In genomic region chr2:152670983-152671641, GRCm38 (mm10) we compare ENCODE assay signal across 7 mouse cellular contexts. TPM values are rescaled to one million over a fixed set of nuclear protein-coding genes. Genes with fewer than 3 reads are reported as not detected.
DNase-seq lines count a peak whose midpoint lies in the region; ATAC-seq and TF ChIP-seq lines count a peak whose summit lies in the region.

No protein-coding gene starts in this region.

- peak overlapping the region; percentile 3; the same call in 1 of the 2 replicates for H3K4me3 ChIP-seq in testis, adult 2 months (ENCODE audit: control insufficient read depth, low read depth, low read length)
- H3K4me3 ChIP-seq in forebrain, embryonic 11.5 days (ENCODE audit: low read depth, low read length): peak overlapping the region; percentile 81
- peak overlapping the region; percentile 88 for H3K4me3 ChIP-seq in limb, embryonic 12.5 days (replicated peaks)
- peak overlapping the region; percentile 86 for H3K4me3 ChIP-seq in midbrain, embryonic 16.5 days (ENCODE audit: low read depth, low read length)

- no peak for TF ChIP-seq CTCF in testis, adult 2 months (IDR thresholded peaks at IDR 0.05; ENCODE audit: control insufficient read depth, insufficient read depth, insufficient replicate concordance, low read depth, low read length)

- peak overlapping the region; percentile 88 for H3K9ac ChIP-seq in forebrain, embryonic 11.5 days (ENCODE audit: low read length)
- H3K9ac ChIP-seq in limb, embryonic 12.5 days (replicated peaks): peak overlapping the region; percentile 95
- H3K9ac ChIP-seq in midbrain, embryonic 16.5 days (ENCODE audit: low read depth, low read length): peak overlapping the region; percentile 93

- no peaks in the 10 kb centered on the region for H3K36me3 ChIP-seq in testis, adult 2 months (ENCODE audit: control insufficient read depth, insufficient read depth, low read length)
- H3K36me3 ChIP-seq in forebrain, embryonic 11.5 days (ENCODE audit: control insufficient read depth, insufficient read depth, low read length): peaks cover 3% of the 10 kb centered on the region; the same call in 1 of the 2 replicates
- peaks cover 43% of the 10 kb centered on the region for H3K36me3 ChIP-seq in limb, embryonic 12.5 days
- peaks cover 7% of the 10 kb centered on the region for H3K36me3 ChIP-seq in midbrain, embryonic 16.5 days (ENCODE audit: control insufficient read depth, insufficient read depth, low read length)

- H3K4me2 ChIP-seq in forebrain, embryonic 11.5 days (ENCODE audit: low read depth, low read length, severe bottlenecking): peak overlapping the region; percentile 74
- H3K4me2 ChIP-seq in limb, embryonic 12.5 days: peak overlapping the region; percentile 85
- peak overlapping the region; percentile 100 for H3K4me2 ChIP-seq in midbrain, embryonic 16.5 days (ENCODE audit: low read length)

- no peak overlapping the region for H3K27ac ChIP-seq in testis, adult 2 months (ENCODE audit: control insufficient read depth, insufficient read depth, low read depth, low read length)
- H3K27ac ChIP-seq in forebrain, embryonic 11.5 days (ENCODE audit: low read depth, low read length): no peak overlapping the region
- peak overlapping the region; percentile 96 for H3K27ac ChIP-seq in limb, embryonic 12.5 days
- H3K27ac ChIP-seq in midbrain, embryonic 16.5 days (ENCODE audit: low read length): peak overlapping the region; percentile 92

- no peak for ATAC-seq in forebrain, embryonic 11.5 days (replicated peaks; ENCODE audit: low FRiP score)
- no peak for ATAC-seq in limb, embryonic 12.5 days (ENCODE audit: insufficient number of reproducible peaks, insufficient read depth, low FRiP score, low TSS enrichment, low read depth)
- 0 out of 2 replicates have a peak, but pooled peaks have one; percentile 2 for ATAC-seq in midbrain, embryonic 16.5 days

- 68% methylated on average over 9 of the region's 9 CpGs for WGBS in forebrain, embryonic 11.5 days
- WGBS in limb, embryonic 12.5 days: 61% methylated on average over 9 of the region's 9 CpGs
- WGBS in midbrain, embryonic 16.5 days: 57% methylated on average over 9 of the region's 9 CpGs

- no peaks in the 10 kb centered on the region for H3K9me3 ChIP-seq in forebrain, embryonic 11.5 days (ENCODE audit: control insufficient read depth, low read length)
- H3K9me3 ChIP-seq in limb, embryonic 12.5 days: no peaks in the 10 kb centered on the region
- no peaks in the 10 kb centered on the region for H3K9me3 ChIP-seq in midbrain, embryonic 16.5 days (replicated peaks; ENCODE audit: control insufficient read depth, low read length, poor library complexity, severe bottlenecking)

- no peaks in the 10 kb centered on the region for H3K27me3 ChIP-seq in testis, adult 2 months (ENCODE audit: control insufficient read depth, insufficient read depth, low read length)
- H3K27me3 ChIP-seq in forebrain, embryonic 11.5 days (ENCODE audit: control insufficient read depth, insufficient read depth, low read length): no peaks in the 10 kb centered on the region
- no peaks in the 10 kb centered on the region for H3K27me3 ChIP-seq in limb, embryonic 12.5 days
- H3K27me3 ChIP-seq in midbrain, embryonic 16.5 days (ENCODE audit: control insufficient read depth, insufficient read depth, low read depth, low read length): no peaks in the 10 kb centered on the region

- no peak for TF ChIP-seq POLR2A in testis, adult 2 months (IDR thresholded peaks at IDR 0.05; ENCODE audit: control insufficient read depth, low read depth, low read length)

- peaks cover 17% of the 10 kb centered on the region for H3K4me1 ChIP-seq in testis, adult 2 months (ENCODE audit: control insufficient read depth, insufficient read depth, low read length)
- H3K4me1 ChIP-seq in forebrain, embryonic 11.5 days (replicated peaks; ENCODE audit: control insufficient read depth, insufficient read depth, low read length): peaks cover 11% of the 10 kb centered on the region
- peaks cover 48% of the 10 kb centered on the region for H3K4me1 ChIP-seq in limb, embryonic 12.5 days (replicated peaks)
- peaks cover 35% of the 10 kb centered on the region for H3K4me1 ChIP-seq in midbrain, embryonic 16.5 days (ENCODE audit: control insufficient read depth, insufficient read depth, low read length)

- no peak for DNase-seq in testis, postnatal 10 days (ENCODE audit: low spot score)
- DNase-seq in forebrain, embryonic 11.5 days (ENCODE audit: low spot score): no peak
- peak; percentile 95 for DNase-seq in thymus, postnatal 14 days
- DNase-seq in ovary, postnatal 10 days (ENCODE audit: low spot score): no peak

RNA-seq across cellular contexts. Expression of gene H13, which starts 1.9 kb away (rescaled TPM):
- 84.1 and 84.7 TPM in 2 replicates for polyA plus RNA-seq in testis, adult 2 months (2012; rRNA removed)
- polyA plus RNA-seq in forebrain, embryonic 11.5 days (2014; fragmentation: Nextera tagmentation; extraction: Ambion mirVana): 110 and 112 TPM in 2 replicates
- polyA plus RNA-seq in limb, embryonic 12.5 days (2016; fragmentation: Nextera tagmentation; extraction: Ambion mirVana): 129 and 135 TPM in 2 replicates
- polyA plus RNA-seq in midbrain, embryonic 16.5 days (2015; fragmentation: Nextera tagmentation; extraction: Ambion mirVana): 181 and 187 TPM in 2 replicates

RNA-seq across cellular contexts. Expression of gene Mcts2, which starts 15.7 kb away (rescaled TPM):
- 41.8 and 43.6 TPM in 2 replicates for polyA plus RNA-seq in testis, adult 2 months (2012; rRNA removed)
- polyA plus RNA-seq in forebrain, embryonic 11.5 days (2014; fragmentation: Nextera tagmentation; extraction: Ambion mirVana): 37.9 and 39.5 TPM in 2 replicates
- 36.3 and 39.2 TPM in 2 replicates for polyA plus RNA-seq in limb, embryonic 12.5 days (2016; fragmentation: Nextera tagmentation; extraction: Ambion mirVana)
- polyA plus RNA-seq in midbrain, embryonic 16.5 days (2015; fragmentation: Nextera tagmentation; extraction: Ambion mirVana): 31.1 and 34.4 TPM in 2 replicates

RNA-seq across cellular contexts. Expression of gene Rem1, which starts 44.4 kb away (rescaled TPM):
- polyA plus RNA-seq in testis, adult 2 months (2012; rRNA removed): 1.2 and 1.7 TPM in 2 replicates
- 0.21 and 0.32 TPM in 2 replicates for polyA plus RNA-seq in forebrain, embryonic 11.5 days (2014; fragmentation: Nextera tagmentation; extraction: Ambion mirVana)
- polyA plus RNA-seq in limb, embryonic 12.5 days (2016; fragmentation: Nextera tagmentation; extraction: Ambion mirVana): 0.87 and 1.1 TPM in 2 replicates
- 0.45 and 0.89 TPM in 2 replicates for polyA plus RNA-seq in midbrain, embryonic 16.5 days (2015; fragmentation: Nextera tagmentation; extraction: Ambion mirVana)

RNA-seq across cellular contexts. Expression of gene Defb25, which starts 48.3 kb away (rescaled TPM):
- not detected in 2 replicates for polyA plus RNA-seq in testis, adult 2 months (2012; rRNA removed)
- polyA plus RNA-seq in forebrain, embryonic 11.5 days (2014; fragmentation: Nextera tagmentation; extraction: Ambion mirVana): not detected in 2 replicates
- not detected in 2 replicates for polyA plus RNA-seq in limb, embryonic 12.5 days (2016; fragmentation: Nextera tagmentation; extraction: Ambion mirVana)
- polyA plus RNA-seq in midbrain, embryonic 16.5 days (2015; fragmentation: Nextera tagmentation; extraction: Ambion mirVana): not detected in 2 replicates

Comparison
In these comparisons a context has a peak if more than half of its experiments do, and no peak if none do; other contexts are left out.
1. H3K27ac ChIP-seq: peak in limb, embryonic 12.5 days (single experiment) and midbrain, embryonic 16.5 days (single experiment); none in testis, adult 2 months (single experiment) and forebrain, embryonic 11.5 days (single experiment).
2. H3K4me3 ChIP-seq: peak in every context shown above with its lines; median percentile 88 in limb, embryonic 12.5 days; 86 in midbrain, embryonic 16.5 days; 81 in forebrain, embryonic 11.5 days; 3 in testis, adult 2 months.
3. Peak in every context shown above with its lines, with median percentiles within 50 percentile points of each other: H3K4me2 ChIP-seq and H3K9ac ChIP-seq.